Mouse (Mus musculus) heart, adult 18-20 months (tissue): ENCODE measurements at regions not wholly inside any gene's neighbourhood (a gene's known extent, or its start where the extent isn't known, plus 50 kb on each side); places are given as distances from the start of the nearest gene placed in this dataset.

Source experiments
- DNase-seq, 2 experiments: peaks; one replicate each; pipeline ENCODE4 v3.0.0; 2021 to 2022; ENCODE audit warnings: mixed read lengths in 1 of 2

GRCm38 (mm10) chr14:25005241-25005946 lies 453.6 kb upstream of the Zmiz1 start:
- no peak for DNase-seq

GRCm38 (mm10) chr14:25011926-25012325 lies 447.1 kb upstream of the Zmiz1 start:
- DNase-seq, result no peak

GRCm38 (mm10) chr14:25015288-25016238 lies 443.4 kb upstream of the Zmiz1 start:
- no peak for DNase-seq

- no peak for DNase-seq
Measured at GRCm38 (mm10) chr14:25017860-25018259, 441.1 kb upstream of the Zmiz1 start.

GRCm38 (mm10) chr14:25019306-25019905 lies 439.6 kb upstream of the Zmiz1 start:
- no peak for DNase-seq

- no peak for DNase-seq
Measured at GRCm38 (mm10) chr14:25022523-25023269, 436.3 kb upstream of the Zmiz1 start.

GRCm38 (mm10) chr14:25023270-25023800 lies 435.6 kb upstream of the Zmiz1 start:
- DNase-seq, result no peak

GRCm38 (mm10) chr14:25025074-25025473 lies 433.9 kb upstream of the Zmiz1 start:
- DNase-seq, result no peak

- DNase-seq, result no peak
Measured at GRCm38 (mm10) chr14:25027076-25027475, 431.9 kb upstream of the Zmiz1 start.

GRCm38 (mm10) chr14:25027842-25028241 lies 431.1 kb upstream of the Zmiz1 start:
- no peak for DNase-seq

- no peak for DNase-seq
Measured at GRCm38 (mm10) chr14:25030881-25031280, 428.1 kb upstream of the Zmiz1 start.

GRCm38 (mm10) chr14:25031756-25032680 lies 427.0 kb upstream of the Zmiz1 start:
- DNase-seq, result no peak

- no peak for DNase-seq
Measured at GRCm38 (mm10) chr14:25032899-25033298, 426.1 kb upstream of the Zmiz1 start.

- DNase-seq, result no peak
Measured at GRCm38 (mm10) chr14:25042265-25042664, 416.7 kb upstream of the Zmiz1 start.

- DNase-seq, result no peak
Measured at GRCm38 (mm10) chr14:25044106-25044505, 414.9 kb upstream of the Zmiz1 start.

- DNase-seq, result no peak
Measured at GRCm38 (mm10) chr14:25044867-25045266, 414.1 kb upstream of the Zmiz1 start.

GRCm38 (mm10) chr14:25050674-25051251 lies 408.2 kb upstream of the Zmiz1 start:
- DNase-seq, result no peak

- DNase-seq, result peak in 1 of 2 experiments; percentile 31
Measured at GRCm38 (mm10) chr14:25052175-25052574, 406.8 kb upstream of the Zmiz1 start.

GRCm38 (mm10) chr14:25059351-25059750 lies 399.6 kb upstream of the Zmiz1 start:
- DNase-seq, result no peak

GRCm38 (mm10) chr14:25060285-25060684 lies 398.7 kb upstream of the Zmiz1 start:
- no peak for DNase-seq
